Mouse (Mus musculus) midbrain, embryonic 12.5 days (tissue): ENCODE results near the gene Cox5b. TPM values are rescaled to one million over a fixed set of nuclear protein-coding genes. Genes with fewer than 3 reads are reported as not detected.

ENCODE experiments used
- ATAC-seq: fragments of 200-750 bp; cut with Nextera tagmentation; 2 replicates; pipeline ENCODE4 v1.8.0; 2017; ENCODE audit warnings: low read depth, moderate TSS enrichment, moderate library complexity; ENCODE audit not compliant: low FRiP score
- H3K27ac ChIP-seq: fragments of 300-500 bp; sonication (generic); replicated peaks from 2 replicates; pipeline ENCODE4 v1.5.1; 2016; ENCODE audit warnings: mild to moderate bottlenecking
- H3K27me3 ChIP-seq: fragments of 300-500 bp; sonication (generic); 2 replicates; pipeline ENCODE4 v1.6.1; 2016; ENCODE audit warnings: mild to moderate bottlenecking
- H3K36me3 ChIP-seq: fragments of 300-500 bp; sonication (generic); 2 replicates; pipeline ENCODE4 v1.6.1; 2016
- H3K4me1 ChIP-seq: fragments of 300-500 bp; sonication (generic); 2 replicates; pipeline ENCODE4 v1.6.1; 2016
- H3K4me2 ChIP-seq: fragments of 300-500 bp; sonication (generic); replicated peaks from 2 replicates; pipeline ENCODE4 v1.6.1; 2016; ENCODE audit warnings: mild to moderate bottlenecking, moderate library complexity
- H3K4me3 ChIP-seq: fragments of 300-500 bp; sonication (generic); 2 replicates; pipeline ENCODE4 v1.5.1; 2016; ENCODE audit warnings: mild to moderate bottlenecking
- H3K9ac ChIP-seq: fragments of 300-500 bp; sonication (generic); replicated peaks from 2 replicates; pipeline ENCODE4 v1.6.1; 2016; ENCODE audit warnings: mild to moderate bottlenecking, moderate library complexity
- H3K9me3 ChIP-seq: fragments of 300-500 bp; sonication (generic); 2 replicates; pipeline ENCODE4 v1.6.1; 2016; ENCODE audit warnings: mild to moderate bottlenecking
- WGBS: fragments of 180-500 bp; shearing (Covaris S2); methylation state at CpG from one replicate; pipeline ENCODE4 v1.1.7; 2016; 5-methylcytosine and 5-hydroxymethylcytosine counted together
- polyA plus RNA-seq: library from polyadenylated mRNA; unstranded; fragments of >200 nt; fragmentation: Nextera tagmentation; extraction: Ambion mirVana; gene quantifications from 2 replicates; pipeline ENCODE4 v1.2.1, GENCODE M21; 2016

The Cox5b gene
- polyA plus RNA-seq, 1 experiment from 2014 or later: 466 TPM

DNA sequence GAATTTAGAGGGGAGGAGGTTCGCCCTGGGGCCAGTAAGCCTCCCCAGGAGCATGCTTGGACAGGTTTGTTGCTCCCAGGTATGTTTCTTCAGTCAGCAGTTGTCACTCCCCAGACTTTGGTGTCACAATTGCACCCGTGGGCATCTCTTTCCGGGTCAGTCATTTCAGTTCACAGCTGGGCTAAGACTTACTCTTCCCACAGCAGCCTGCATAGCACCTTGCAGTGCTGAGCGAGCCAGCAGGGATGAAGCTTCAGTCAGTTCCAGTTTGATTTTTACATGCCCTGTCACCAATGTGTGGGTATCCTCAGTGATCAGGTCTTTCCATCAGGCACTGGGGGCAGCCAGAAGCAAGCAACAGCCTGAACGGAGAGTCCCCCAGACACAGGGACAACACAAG lies 5.8 kb downstream of the Cox5b start:
- ATAC-seq: no peak
- no peak overlapping the region for H3K4me3 ChIP-seq
- no peaks in the 10 kb centered on the region for H3K27me3 ChIP-seq
- H3K9ac ChIP-seq: no peak overlapping the region
- no peak overlapping the region for H3K27ac ChIP-seq
- H3K36me3 ChIP-seq: peaks cover 59% of the 10 kb centered on the region
- 77% methylated on average over 5 of the region's 5 CpGs for WGBS
- H3K4me1 ChIP-seq: peaks cover 6% of the 10 kb centered on the region
- no peak overlapping the region for H3K4me2 ChIP-seq
- no peaks in the 10 kb centered on the region for H3K9me3 ChIP-seq

DNA sequence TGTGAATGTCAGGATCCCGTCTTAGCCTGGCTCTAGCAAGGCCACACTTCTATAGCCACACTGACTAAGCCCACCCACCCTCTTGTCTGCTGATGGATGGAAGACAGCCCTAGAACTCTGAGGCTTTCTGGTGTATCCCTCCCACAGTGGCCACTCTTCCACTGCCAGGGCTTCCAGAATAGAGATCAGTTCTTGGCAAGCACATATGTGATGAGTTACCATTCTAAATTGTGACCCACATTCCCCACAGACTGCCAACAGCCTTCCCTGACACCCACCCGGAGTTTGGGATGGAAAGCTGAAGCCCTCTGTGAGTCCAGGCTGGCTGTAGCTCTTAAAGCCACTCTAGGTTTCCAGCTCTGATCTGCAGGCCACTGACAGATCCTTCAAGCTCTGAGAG lies 15.9 kb downstream of the Cox5b start:
- WGBS: 91% methylated on average over 2 of the region's 2 CpGs
- no peak overlapping the region for H3K9ac ChIP-seq
- peaks cover 52% of the 10 kb centered on the region for H3K36me3 ChIP-seq

DNA sequence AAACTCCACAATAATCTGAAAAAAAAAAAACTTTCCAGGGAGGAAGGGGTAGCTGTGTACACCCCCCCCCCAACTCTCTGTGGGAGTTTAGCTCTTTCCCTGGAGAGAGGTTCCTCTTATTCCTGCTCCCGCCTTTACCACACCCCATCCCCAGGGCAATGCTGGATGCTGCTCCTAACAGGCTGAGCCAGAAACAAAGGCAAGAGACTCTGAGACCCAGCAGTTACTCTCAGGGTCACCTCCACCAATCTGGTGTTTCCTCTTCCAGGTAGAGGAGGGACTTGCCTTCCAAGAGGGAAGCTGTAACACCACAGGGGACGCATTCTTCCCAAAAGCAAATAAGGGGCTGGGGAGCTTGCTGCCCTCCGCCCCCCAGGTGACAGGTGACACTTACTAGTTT lies 16.5 kb downstream of the Cox5b start:
- H3K27me3 ChIP-seq: 0 out of 2 replicates have a peak, but pooled peaks cover 3% of the 10 kb centered on the region
- peaks cover 18% of the 10 kb centered on the region for H3K4me1 ChIP-seq
- H3K4me2 ChIP-seq: no peak overlapping the region
- H3K4me3 ChIP-seq: no peak overlapping the region
- H3K27ac ChIP-seq: no peak overlapping the region
- no peaks in the 10 kb centered on the region for H3K9me3 ChIP-seq
- no peak overlapping the region for H3K9ac ChIP-seq
- WGBS: 78% methylated on average over 3 of the region's 3 CpGs
- no peak for ATAC-seq
- H3K36me3 ChIP-seq: peaks cover 46% of the 10 kb centered on the region

More for the DNA sequence above, 15.9 kb downstream of the Cox5b start:
- Histone ChIP-seq H3K4me3 (no peak overlapping the region), H3K9me3 (no peaks in the 10 kb centered on the region), H3K27me3 (0 out of 2 replicates have a peak, but pooled peaks cover 3% of the 10 kb centered on the region), H3K27ac (no peak overlapping the region), H3K4me1 (peaks cover 18% of the 10 kb centered on the region), H3K4me2 (no peak overlapping the region)
- ATAC-seq: no peak

DNA sequence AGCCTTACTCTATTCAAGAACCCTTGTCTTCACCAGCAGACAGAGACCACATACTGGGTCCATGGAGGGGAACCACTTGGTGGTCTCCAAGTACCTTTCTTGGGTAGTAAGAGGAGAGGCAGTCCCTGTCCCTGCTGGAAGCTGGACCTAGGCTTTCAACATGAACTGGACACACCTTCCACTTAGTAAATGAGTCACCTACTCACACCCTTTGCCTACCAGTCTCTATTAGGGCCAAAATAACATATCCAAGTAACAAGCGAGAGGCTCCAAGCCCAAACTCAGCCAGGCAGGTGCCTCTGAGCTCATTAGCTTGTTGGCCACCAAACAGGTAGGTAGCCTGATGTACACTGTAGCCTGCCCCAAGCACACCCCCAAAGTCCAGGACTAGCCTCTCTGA lies 17.4 kb downstream of the Cox5b start:
- Histone ChIP-seq H3K36me3 (peaks cover 38% of the 10 kb centered on the region), H3K4me1 (peaks cover 18% of the 10 kb centered on the region), H3K9me3 (no peaks in the 10 kb centered on the region), H3K9ac (peak overlapping the region; percentile 89), H3K4me3 (peak overlapping the region; percentile 81), H3K4me2 (peak overlapping the region; percentile 81), H3K27ac (no peak overlapping the region), H3K27me3 (0 out of 2 replicates have a peak, but pooled peaks cover 3% of the 10 kb centered on the region)
- ATAC-seq: no peak
- 88% methylated on average over 1 of the region's 1 CpGs for WGBS

DNA sequence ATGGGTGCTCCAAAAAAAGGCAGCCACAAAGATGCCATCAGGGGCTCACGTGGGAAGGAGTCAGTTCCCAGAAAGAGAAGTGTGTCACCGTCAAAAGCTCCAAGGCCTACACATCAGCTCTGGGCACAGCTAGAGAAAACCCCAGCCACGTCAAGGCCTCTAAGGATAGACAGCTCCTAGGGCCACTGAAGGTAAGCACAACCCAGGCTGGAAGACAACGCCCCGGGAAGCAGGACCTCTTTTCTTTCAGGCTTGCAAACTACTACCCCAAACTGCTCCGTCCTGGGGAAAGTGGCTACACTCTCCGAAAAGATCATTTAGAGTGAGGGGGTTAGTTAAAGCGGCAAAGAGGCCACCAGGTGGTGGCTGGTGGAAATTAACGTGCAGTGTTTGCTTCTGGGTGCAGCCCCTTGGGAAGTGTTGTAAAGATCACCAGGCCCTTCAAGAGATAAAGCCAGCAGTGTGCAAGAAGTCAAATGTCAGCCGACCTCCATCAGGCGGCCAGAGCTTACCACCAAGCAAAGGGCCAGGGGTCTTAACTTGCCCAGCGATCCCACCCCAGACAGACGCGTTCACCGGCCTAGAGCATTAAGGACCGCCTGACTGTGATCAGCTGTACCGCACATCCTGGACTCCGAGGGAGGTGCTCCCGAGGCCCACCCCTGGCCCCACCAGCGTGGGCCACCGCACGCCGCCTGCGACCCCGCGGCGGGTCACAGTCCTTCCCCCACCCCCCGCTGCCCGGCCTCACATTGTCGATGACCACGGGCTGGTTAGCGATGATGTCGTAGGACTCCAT lies 18.0 kb downstream of the Cox5b start:
- Histone ChIP-seq H3K27me3 (0 out of 2 replicates have a peak, but pooled peaks cover 3% of the 10 kb centered on the region), H3K9ac (peak overlapping the region; percentile 89), H3K27ac (peak overlapping the region; percentile 77), H3K4me1 (peaks cover 18% of the 10 kb centered on the region), H3K9me3 (no peaks in the 10 kb centered on the region), H3K4me3 (peak overlapping the region; percentile 81), H3K4me2 (peak overlapping the region; percentile 81), H3K36me3 (peaks cover 31% of the 10 kb centered on the region)
- peak; percentile 86 for ATAC-seq
- WGBS: under 1% methylated on average over 33 of the region's 33 CpGs

DNA sequence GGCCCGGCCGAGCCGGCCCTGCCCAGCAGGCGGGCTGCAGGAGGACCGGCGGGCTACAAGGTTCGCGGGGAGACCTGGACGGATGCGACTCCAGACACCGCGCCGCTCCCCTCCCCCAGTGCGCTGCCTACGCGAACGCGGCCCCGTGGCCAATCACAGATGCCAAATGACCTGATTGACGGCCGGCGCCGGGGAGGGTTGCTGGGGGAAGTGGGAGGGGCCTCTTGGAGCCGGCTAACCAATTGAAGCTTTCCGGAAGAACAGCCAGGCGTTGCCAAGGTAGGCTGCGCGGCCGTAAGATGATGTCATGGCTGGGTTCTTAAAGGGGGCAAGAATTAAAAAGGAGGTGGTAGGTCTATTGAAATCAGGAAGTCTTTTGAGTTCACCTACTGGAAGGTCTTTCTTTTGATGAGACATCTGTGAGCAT lies 18.6 kb downstream of the Cox5b start, which contains the start of gene 4933424G06Rik:
TSS of gene 4933424G06Rik (plus strand) at position 296 of the 427 bp plus-strand sequence.
- Histone ChIP-seq H3K36me3 (peaks cover 25% of the 10 kb centered on the region), H3K27ac (peak within 1 kb of the TSS; percentile 77), H3K4me3 (peak within 1 kb of the TSS; percentile 81), H3K9me3 (no peaks in the 10 kb centered on the region), H3K4me2 (peak within 1 kb of the TSS; percentile 81), H3K9ac (peak within 1 kb of the TSS; percentile 89), H3K27me3 (0 out of 2 replicates have a peak, but pooled peaks cover 3% of the 10 kb centered on the region), H3K4me1 (peaks cover 18% of the 10 kb centered on the region)
- ATAC-seq: peak; percentile 98
- WGBS: under 1% methylated on average over 27 of the region's 29 CpGs

DNA sequence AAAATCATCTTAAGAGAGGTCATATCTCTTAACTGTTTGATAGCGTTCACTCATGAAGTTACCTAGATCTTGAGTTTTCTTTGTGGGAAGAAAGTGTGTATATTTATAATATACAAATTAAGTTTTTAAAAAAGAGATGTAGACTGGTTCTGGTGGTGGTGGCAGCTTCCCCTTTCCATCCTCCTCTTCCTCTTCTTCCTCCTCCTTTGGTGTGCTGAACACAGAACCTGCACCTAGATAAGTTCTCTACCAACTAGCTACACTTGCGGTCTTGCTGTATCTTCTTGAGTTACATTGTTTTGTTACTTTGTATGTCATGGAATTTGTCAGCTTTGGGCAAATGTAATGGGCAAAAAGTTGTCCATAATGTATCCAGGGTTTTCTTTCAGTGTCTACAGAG lies 19.9 kb downstream of the Cox5b start:
- Histone ChIP-seq H3K9me3 (no peaks in the 10 kb centered on the region), H3K9ac (no peak overlapping the region), H3K4me2 (no peak overlapping the region), H3K36me3 (peaks cover 13% of the 10 kb centered on the region), H3K4me1 (peaks cover 18% of the 10 kb centered on the region), H3K27me3 (0 out of 2 replicates have a peak, but pooled peaks cover 3% of the 10 kb centered on the region), H3K27ac (no peak overlapping the region), H3K4me3 (no peak overlapping the region)
- WGBS: 91% methylated on average over 2 of the region's 2 CpGs
- ATAC-seq: no peak

DNA sequence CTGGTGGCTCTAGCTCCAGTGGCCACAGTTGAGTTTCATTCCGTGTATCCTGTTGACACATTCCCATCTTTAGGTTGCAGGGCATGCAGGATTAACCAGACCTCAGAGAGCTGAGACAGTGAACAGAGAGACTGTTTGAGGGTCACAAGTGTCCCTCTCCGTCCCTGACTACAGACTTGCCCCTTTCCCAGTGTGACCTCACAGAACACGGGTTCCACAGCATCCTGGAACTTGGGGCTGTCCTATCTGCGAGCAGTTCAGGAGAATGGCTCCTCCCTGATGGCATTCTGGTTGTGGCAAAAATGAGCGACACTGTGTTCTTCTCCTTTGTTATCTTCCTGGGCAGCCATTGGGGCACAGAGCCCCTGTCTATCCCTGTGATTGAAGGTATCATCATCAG lies 23.1 kb downstream of the Cox5b start, which contains the start of gene Actr1b:
TSS of gene Actr1b (minus strand) at position 112 of the 400 bp plus-strand sequence.
- Histone ChIP-seq H3K27ac (no peak within 1 kb of the TSS), H3K9ac (no peak within 1 kb of the TSS), H3K4me2 (no peak within 1 kb of the TSS), H3K9me3 (no peaks in the 10 kb centered on the region), H3K27me3 (0 out of 2 replicates have a peak, but pooled peaks cover 3% of the 10 kb centered on the region), H3K4me1 (no peaks in the 10 kb centered on the region), H3K4me3 (no peak within 1 kb of the TSS), H3K36me3 (no peaks in the 10 kb centered on the region)
- no peak for ATAC-seq
- 79% methylated on average over 5 of the region's 5 CpGs for WGBS

DNA sequence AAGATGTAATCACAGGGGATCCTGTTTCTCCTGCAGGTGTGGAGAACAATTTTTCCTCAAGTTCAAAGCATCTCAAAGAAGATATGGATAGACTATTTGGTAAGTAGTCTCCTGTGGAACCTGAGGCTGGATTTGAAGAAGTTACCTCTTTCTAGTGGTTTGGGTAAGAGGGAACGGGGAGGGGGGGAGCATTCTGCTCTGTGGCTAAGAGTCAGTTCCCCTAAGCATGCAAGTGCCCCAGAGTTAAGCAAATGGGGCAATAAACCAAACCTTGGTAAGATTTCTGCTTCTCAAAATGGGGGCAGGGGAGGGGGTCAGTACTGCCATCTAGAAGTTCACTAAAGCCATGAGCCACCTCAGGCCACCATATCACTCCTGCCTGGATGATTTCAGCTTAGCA lies 27.5 kb downstream of the Cox5b start:
- H3K4me3 ChIP-seq: no peak overlapping the region
- H3K27me3 ChIP-seq: no peaks in the 10 kb centered on the region
- no peaks in the 10 kb centered on the region for H3K36me3 ChIP-seq
- WGBS: 90% methylated on average over 1 of the region's 1 CpGs
- no peak for ATAC-seq
- H3K9me3 ChIP-seq: no peaks in the 10 kb centered on the region
- H3K4me1 ChIP-seq: no peaks in the 10 kb centered on the region
- no peak overlapping the region for H3K27ac ChIP-seq
- H3K4me2 ChIP-seq: no peak overlapping the region
- H3K9ac ChIP-seq: no peak overlapping the region

DNA sequence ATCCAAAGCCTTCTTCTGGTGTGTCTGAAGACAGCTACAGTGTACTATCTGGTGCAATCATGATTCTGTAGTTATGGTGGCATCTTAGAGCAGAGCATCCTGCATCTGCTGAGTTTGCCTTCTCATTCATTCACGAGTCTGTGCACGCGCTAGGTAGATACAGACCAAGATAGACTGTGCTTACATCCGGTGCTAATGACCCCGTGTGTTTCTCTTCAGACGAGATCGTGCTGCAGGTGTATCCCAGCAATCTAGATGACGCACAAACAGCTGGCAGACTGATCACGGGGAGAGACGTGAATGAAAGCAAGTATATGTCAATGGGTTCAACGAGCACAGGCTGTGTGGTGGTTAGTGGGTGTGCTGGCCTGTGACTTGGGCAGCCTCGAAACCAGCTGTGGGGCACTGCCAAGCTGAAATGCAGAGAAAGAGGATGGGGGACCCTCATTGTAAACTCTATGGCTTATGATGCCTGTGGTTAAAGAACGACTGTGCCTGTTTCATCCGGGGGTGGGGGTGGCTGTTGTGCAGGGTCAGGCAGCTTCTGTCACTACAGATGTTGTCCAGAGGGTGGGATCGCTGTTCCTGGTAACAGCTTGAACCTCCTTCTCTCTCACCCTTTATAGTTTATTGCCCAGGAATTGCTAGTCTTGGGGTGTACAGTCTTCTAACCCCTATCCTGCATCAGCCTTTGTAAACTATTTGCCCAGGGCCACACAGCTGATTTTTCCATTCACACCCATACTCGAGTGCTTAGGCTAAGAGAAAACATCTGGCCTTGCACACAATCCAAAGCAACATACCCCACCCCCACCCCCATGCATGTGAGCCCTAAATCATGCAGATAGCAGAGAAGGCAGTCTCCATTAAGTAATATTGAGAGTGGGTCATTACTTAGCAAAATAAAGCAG lies 32.2 kb downstream of the Cox5b start:
- Histone ChIP-seq H3K9me3 (no peaks in the 10 kb centered on the region), H3K27ac (no peak overlapping the region), H3K4me1 (no peaks in the 10 kb centered on the region), H3K36me3 (no peaks in the 10 kb centered on the region), H3K9ac (no peak overlapping the region), H3K4me3 (no peak overlapping the region), H3K27me3 (no peaks in the 10 kb centered on the region), H3K4me2 (no peak overlapping the region)
- WGBS: 81% methylated on average over 16 of the region's 16 CpGs
- no peak for ATAC-seq

DNA sequence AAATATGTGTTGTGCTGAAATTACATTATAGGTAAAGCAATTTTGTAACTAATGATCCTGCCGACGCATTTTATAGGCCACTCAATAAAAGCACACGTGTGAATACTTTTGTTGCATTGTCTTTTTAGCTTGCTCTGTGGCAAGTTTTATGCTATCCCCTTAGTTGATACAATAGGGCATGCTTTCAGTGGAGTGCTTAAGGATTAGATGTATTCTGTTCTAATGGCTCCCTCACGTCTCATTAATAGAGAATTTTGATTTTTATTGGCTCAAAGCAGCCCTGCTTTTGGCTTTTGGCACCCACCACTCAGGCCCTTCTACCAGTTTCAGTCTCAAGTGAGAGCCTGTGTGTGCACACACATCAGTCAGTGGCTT lies 32.8 kb downstream of the Cox5b start:
- Histone ChIP-seq H3K27ac (no peak overlapping the region), H3K4me1 (no peaks in the 10 kb centered on the region), H3K9ac (no peak overlapping the region), H3K4me3 (no peak overlapping the region), H3K9me3 (no peaks in the 10 kb centered on the region), H3K4me2 (no peak overlapping the region), H3K27me3 (no peaks in the 10 kb centered on the region), H3K36me3 (no peaks in the 10 kb centered on the region)
- ATAC-seq: no peak
- WGBS: 74% methylated on average over 4 of the region's 4 CpGs

DNA sequence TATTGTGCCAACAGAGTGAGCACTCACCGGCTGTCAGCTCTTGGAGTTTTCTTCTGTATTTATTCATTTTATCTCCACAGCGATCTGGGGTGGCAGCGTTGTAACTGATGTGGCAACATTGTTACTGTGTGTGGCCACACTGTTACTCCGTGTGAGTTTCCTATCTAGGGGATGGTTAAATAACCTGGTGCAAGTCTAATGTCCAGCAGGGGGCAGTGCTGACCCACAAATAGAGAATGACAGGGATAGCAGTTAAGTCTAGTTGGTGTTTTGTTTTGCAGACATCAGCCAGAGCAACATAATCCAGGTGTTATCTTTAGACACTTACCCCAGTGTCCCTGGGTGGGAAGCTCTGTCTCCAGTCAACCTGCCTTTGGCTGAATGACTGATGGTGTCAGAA lies 46.1 kb downstream of the Cox5b start:
- no peak for ATAC-seq
- H3K9ac ChIP-seq: no peak overlapping the region
- no peak overlapping the region for H3K4me2 ChIP-seq
- 13% methylated on average over 4 of the region's 4 CpGs for WGBS
- H3K4me3 ChIP-seq: no peak overlapping the region
- no peaks in the 10 kb centered on the region for H3K36me3 ChIP-seq
- 0 out of 2 replicates have a peak, but pooled peaks cover 5% of the 10 kb centered on the region for H3K27me3 ChIP-seq
- H3K4me1 ChIP-seq: no peaks in the 10 kb centered on the region
- no peaks in the 10 kb centered on the region for H3K9me3 ChIP-seq
- no peak overlapping the region for H3K27ac ChIP-seq
